Comparison of ENCODE assay signal across 8 mouse cellular contexts in the genomic region with DNA sequence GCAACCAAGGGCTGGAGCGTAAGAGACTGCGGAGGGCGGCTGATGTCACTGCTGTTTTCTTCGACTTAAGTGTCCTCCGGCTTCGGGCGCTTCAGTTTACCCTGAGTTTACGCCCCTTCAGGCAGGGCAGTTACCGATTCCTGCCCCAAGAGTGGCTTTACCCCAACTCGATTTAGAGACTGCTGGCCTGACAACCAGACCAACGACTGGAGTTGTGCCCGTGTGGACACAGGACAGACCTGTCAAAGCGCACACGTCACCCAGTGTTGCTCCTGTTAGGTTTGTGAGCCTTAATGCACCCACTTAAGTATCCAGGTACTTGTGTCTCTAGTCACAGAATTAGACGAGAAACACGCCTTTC. TPM values are rescaled to one million over a fixed set of nuclear protein-coding genes. Genes with fewer than 3 reads are reported as not detected.
DNase-seq lines count a peak whose midpoint lies in the region; ATAC-seq and TF ChIP-seq lines count a peak whose summit lies in the region.

No protein-coding gene starts in this region.

- peak; percentile 13 for TF ChIP-seq CTCF in thymus, adult 2 months (IDR thresholded peaks at IDR 0.05; ENCODE audit: borderline replicate concordance, control insufficient read depth, extremely low read depth, insufficient read depth, low read length, poor library complexity)

- H3K36me3 ChIP-seq in thymus, adult 2 months (ENCODE audit: control insufficient read depth, insufficient read depth, low read length), result no peaks in the 10 kb centered on the region
- H3K36me3 ChIP-seq in liver, embryonic 15.5 days (replicated peaks), result no peaks in the 10 kb centered on the region

- H3K27ac ChIP-seq in thymus, adult 2 months (ENCODE audit: control insufficient read depth, insufficient read depth, low read length), result no peak overlapping the region
- peak overlapping the region; percentile 45 for H3K27ac ChIP-seq in liver, embryonic 15.5 days (replicated peaks)

- no peaks in the 10 kb centered on the region for H3K9me3 ChIP-seq in liver, embryonic 15.5 days (replicated peaks)

- ATAC-seq in liver, embryonic 15.5 days (ENCODE audit: insufficient read depth), result peak; percentile 66

- H3K27me3 ChIP-seq in thymus, adult 2 months (ENCODE audit: control insufficient read depth, insufficient read depth, low read length), result no peaks in the 10 kb centered on the region
- no peaks in the 10 kb centered on the region for H3K27me3 ChIP-seq in liver, embryonic 15.5 days

- peak overlapping the region; percentile 82 for H3K4me2 ChIP-seq in liver, embryonic 15.5 days

- H3K4me3 ChIP-seq in thymus, adult 2 months (ENCODE audit: control insufficient read depth, insufficient read depth, low read length), result peak overlapping the region; percentile 66
- H3K4me3 ChIP-seq in liver, embryonic 15.5 days (replicated peaks), result peak overlapping the region; percentile 66

- H3K9ac ChIP-seq in liver, embryonic 15.5 days, result peak overlapping the region; percentile 65

- H3K4me1 ChIP-seq in thymus, adult 2 months (replicated peaks; ENCODE audit: control insufficient read depth, insufficient read depth, low read length), result peaks cover 2% of the 10 kb centered on the region; the same call in 1 of the 2 replicates
- H3K4me1 ChIP-seq in liver, embryonic 15.5 days (replicated peaks), result peaks cover 8% of the 10 kb centered on the region

- peak; percentile 18 for DNase-seq in adrenal gland, postnatal 10 days
- no peak for DNase-seq in adrenal gland, adult 2 months
- no peak for DNase-seq in thymus, adult 2 months
- no peak for DNase-seq in thymus, adult 18-20 months
- no peak for DNase-seq in adrenal gland, adult 8-10 months
- no peak for DNase-seq in adrenal gland, postnatal 14 days
- DNase-seq in cerebellum, postnatal 4 days (ENCODE audit: low spot score in 2 of 2), result no peak

- 19% methylated on average over 16 of the region's 16 CpGs for WGBS in thymus, adult 2 months
- 11% methylated on average over 16 of the region's 16 CpGs for WGBS in liver, embryonic 15.5 days (ENCODE audit: insufficient replicate concordance)

- TF ChIP-seq POLR2A in thymus, adult 2 months (IDR thresholded peaks at IDR 0.05; ENCODE audit: control insufficient read depth, extremely low read depth, insufficient read depth, low read length, poor library complexity), result no peak

RNA-seq across cellular contexts. Expression of gene Zfp560, which starts 0.3 kb away (rescaled TPM):
- 1 to 10 TPM; 8.5 to 9.6 TPM for total RNA-seq in adrenal gland, postnatal 10 days (2021)
- total RNA-seq in adrenal gland, adult 2 months (2021), result 1 to 10 TPM; 3.9 to 9.4 TPM
- 0.92 and 1.6 TPM in 2 replicates for polyA plus RNA-seq in adrenal gland, adult 2 months (2012; rRNA removed)
- polyA plus RNA-seq in thymus, adult 2 months (2012; rRNA removed), result 3.6 and 5.4 TPM in 2 replicates
- 9.4 and 10.1 TPM in 2 replicates for polyA plus RNA-seq in liver, embryonic 15.5 days (2015; fragmentation: Nextera tagmentation; extraction: Ambion mirVana)
- total RNA-seq in adrenal gland, adult 8-10 months (2022), result 10 to 100 TPM in 2 of 4 experiments, 1 to 10 TPM in 2; 7.7 to 11.3 (median 9.4) TPM
- 6.9 and 9.6 TPM in 2 replicates for total RNA-seq in adrenal gland, postnatal 14 days (2021)

RNA-seq across cellular contexts. Expression of gene Olfr18, which starts 49.4 kb away (rescaled TPM):
- total RNA-seq in adrenal gland, postnatal 10 days (2021), result not detected
- not detected for total RNA-seq in adrenal gland, adult 2 months (2021)
- polyA plus RNA-seq in adrenal gland, adult 2 months (2012; rRNA removed), result not detected in 2 replicates
- not detected in 2 replicates for polyA plus RNA-seq in thymus, adult 2 months (2012; rRNA removed)
- polyA plus RNA-seq in liver, embryonic 15.5 days (2015; fragmentation: Nextera tagmentation; extraction: Ambion mirVana), result not detected in 2 replicates
- not detected for total RNA-seq in adrenal gland, adult 8-10 months (2022)
- not detected in 2 replicates for total RNA-seq in adrenal gland, postnatal 14 days (2021)
